Mouse (Mus musculus): ENCODE results near the gene Htra3.

GRCm38 (mm10) chr5:35722654-35723053 lies 43.1 kb upstream of the Htra3 start:
- TF ChIP-seq POLR2A (IDR thresholded peaks at IDR 0.05; ENCODE audit: control insufficient read depth in 1 of 2, insufficient read depth in 1 of 2, low read depth in 1 of 2, low read length in 2 of 2, poor library complexity in 1 of 2), result no peak
- TF ChIP-seq ZC3H11A (IDR thresholded peaks at IDR 0.05; ENCODE audit: low read depth, low read length), result no peak
- TF ChIP-seq EP300 (IDR thresholded peaks at IDR 0.05; ENCODE audit: low read depth in 1 of 2, low read length in 2 of 2), result no peak
- TF ChIP-seq RAD21 (IDR thresholded peaks at IDR 0.05; ENCODE audit: low read depth, low read length), result no peak
- no peak for TF ChIP-seq CTCF (IDR thresholded peaks at IDR 0.05 in 2 of 3, conservative IDR thresholded peaks at IDR 0.05 in 1 of 3; ENCODE audit: control insufficient read depth in 1 of 3, insufficient read depth in 1 of 3, low read depth in 2 of 3, low read length in 3 of 3, poor library complexity in 1 of 3, severe bottlenecking in 1 of 3)
- TF ChIP-seq USF2 (IDR thresholded peaks at IDR 0.05; ENCODE audit: borderline replicate concordance in 1 of 2, insufficient read depth in 1 of 2, low read depth in 1 of 2, low read length in 2 of 2), result no peak
- no peak for TF ChIP-seq TCF12 (IDR thresholded peaks at IDR 0.05; ENCODE audit: low read depth, low read length)
- no peak for TF ChIP-seq TAL1 (IDR thresholded peaks at IDR 0.05; ENCODE audit: low read length)

Measured in MEL (cell line).